Mouse (Mus musculus): Measurements from ENCODE around the gene Abcc12. TPM values are rescaled to one million over a fixed set of nuclear protein-coding genes. Genes with fewer than 3 reads are reported as not detected.

Abcc12 gene
- total and polyA plus RNA-seq, 3 experiments: not detected

GRCm38 (mm10) chr8:86585532-86585931 lies 5.0 kb upstream of the Abcc12 start:
- peak overlapping the region; percentile 51 for H3K9ac ChIP-seq (ENCODE audit: insufficient read depth, low read depth)
- H3K27ac ChIP-seq (ENCODE audit: insufficient read depth, low read depth): no peak overlapping the region
- peak; percentile 70 for DNase-seq (ENCODE audit: extremely low read depth)
- in situ Hi-C loops (cut with MboI; ENCODE audit: low pct_ligation_motif_present, low pct_unique_long_range_greater_than_20kb, low sequenced_read_pairs): loop anchor here (5.0 kb wide), 1 partner anchor 322 kb away; no protein-coding TSS in a partner anchor
- peaks cover 0 to 3% of the 10 kb centered on the region in 2 experiments; a peak in 2 of 4 replicates for H3K4me1 ChIP-seq (ENCODE audit: control insufficient read depth in 1 of 2, insufficient read depth in 2 of 2)
- dilution Hi-C loops (cut with MboI; ENCODE audit: extremely low pct_ligation_motif_present, extremely low pct_unique_long_range_greater_than_20kb, low sequenced_read_pairs): no loop called here
- no peaks in the 10 kb centered on the region for H3K79me2 ChIP-seq (replicated peaks; ENCODE audit: control insufficient read depth, extremely low read depth, insufficient read depth, poor library complexity, severe bottlenecking)
- H3K4me2 ChIP-seq (ENCODE audit: insufficient read depth, low read depth, poor library complexity, severe bottlenecking): peak overlapping the region; percentile 86
- H3K27me3 ChIP-seq (replicated peaks): peaks cover 5% of the 10 kb centered on the region
- H3K9me3 ChIP-seq (replicated peaks; ENCODE audit: low read length): no peaks in the 10 kb centered on the region
- H3K4me3 ChIP-seq (replicated peaks in 1 of 3; ENCODE audit: low read depth in 2 of 3, low read length in 2 of 3, poor library complexity in 1 of 3): peak overlapping the region; percentile 60 to 75 (median 67)
- no peaks in the 10 kb centered on the region for H3K36me3 ChIP-seq (replicated peaks in 1 of 2; ENCODE audit: control insufficient read depth in 1 of 2, insufficient read depth in 1 of 2, low read length in 1 of 2)
- TF ChIP-seq CHD1 (IDR thresholded peaks at IDR 0.05; ENCODE audit: low read depth, low read length) (no peak), TBP (conservative IDR thresholded peaks at IDR 0.05; ENCODE audit: low read depth, low read length) (no peak), JUN (IDR thresholded peaks at IDR 0.05; ENCODE audit: insufficient read depth, low read depth, low read length) (no peak), SMC3 (IDR thresholded peaks at IDR 0.05; ENCODE audit: low read depth, low read length) (peak; percentile 69), MAZ (IDR thresholded peaks at IDR 0.05; ENCODE audit: low read depth, low read length) (0 out of 2 replicates have a peak, but pooled peaks have one; percentile 2), RAD21 (IDR thresholded peaks at IDR 0.05; ENCODE audit: low read depth, low read length) (peak; percentile 74), E2F4 (IDR thresholded peaks at IDR 0.05; ENCODE audit: insufficient replicate concordance, low read depth, low read length) (no peak), CTCF (conservative IDR thresholded peaks at IDR 0.05 in 1 of 2, IDR thresholded peaks at IDR 0.05 in 1 of 2; ENCODE audit: low read depth in 2 of 2, low read length in 2 of 2) (peak; percentile 76 to 88), POLR2A (IDR thresholded peaks at IDR 0.05; ENCODE audit: low read depth, low read length) (no peak)

GRCm38 (mm10) chr8:86585118-86585517 lies 4.6 kb upstream of the Abcc12 start:
- Histone ChIP-seq H3K9me3 (replicated peaks; ENCODE audit: low read length) (no peaks in the 10 kb centered on the region), H3K4me3 (replicated peaks in 1 of 3; ENCODE audit: low read depth in 2 of 3, low read length in 2 of 3, poor library complexity in 1 of 3) (peak overlapping the region in 2 of 3 experiments; percentile 60 to 75), H3K79me2 (replicated peaks; ENCODE audit: control insufficient read depth, extremely low read depth, insufficient read depth, poor library complexity, severe bottlenecking) (no peaks in the 10 kb centered on the region), H3K27me3 (replicated peaks) (peaks cover 5% of the 10 kb centered on the region), H3K4me2 (ENCODE audit: insufficient read depth, low read depth, poor library complexity, severe bottlenecking) (peak overlapping the region; percentile 86), H3K36me3 (replicated peaks in 1 of 2; ENCODE audit: control insufficient read depth in 1 of 2, insufficient read depth in 1 of 2, low read length in 1 of 2) (no peaks in the 10 kb centered on the region), H3K27ac (ENCODE audit: insufficient read depth, low read depth) (no peak overlapping the region), H3K4me1 (ENCODE audit: control insufficient read depth in 1 of 2, insufficient read depth in 2 of 2) (peaks cover 0 to 3% of the 10 kb centered on the region in 2 experiments; a peak in 2 of 4 replicates), H3K9ac (ENCODE audit: insufficient read depth, low read depth) (peak overlapping the region; percentile 51)
- in situ Hi-C loops (cut with MboI; ENCODE audit: low pct_ligation_motif_present, low pct_unique_long_range_greater_than_20kb, low sequenced_read_pairs) (loop anchor here (5.0 kb wide), 1 partner anchor 322 kb away; no protein-coding TSS in a partner anchor), dilution Hi-C loops (cut with MboI; ENCODE audit: extremely low pct_ligation_motif_present, extremely low pct_unique_long_range_greater_than_20kb, low sequenced_read_pairs) (no loop called here)
- DNase-seq (ENCODE audit: extremely low read depth): peak; percentile 88
- TF ChIP-seq RCOR1 (conservative IDR thresholded peaks at IDR 0.05; ENCODE audit: low read depth, low read length): no peak
- TF ChIP-seq MAX (IDR thresholded peaks at IDR 0.05; ENCODE audit: low read length): 0 out of 2 replicates have a peak, but pooled peaks have one; percentile 52
- no peak for TF ChIP-seq ELF1 (IDR thresholded peaks at IDR 0.05; ENCODE audit: low read depth, low read length)
- no peak for TF ChIP-seq ZMIZ1 (IDR thresholded peaks at IDR 0.05; ENCODE audit: low read depth, low read length)
- TF ChIP-seq MEF2A (IDR thresholded peaks at IDR 0.05; ENCODE audit: borderline replicate concordance, low read depth, low read length): 0 out of 2 replicates have a peak, but pooled peaks have one; percentile 13
- TF ChIP-seq UBTF (IDR thresholded peaks at IDR 0.05; ENCODE audit: low read depth, low read length): no peak
- peak; percentile 79 for TF ChIP-seq SMC3 (IDR thresholded peaks at IDR 0.05; ENCODE audit: low read depth, low read length)
- TF ChIP-seq USF1 (IDR thresholded peaks at IDR 0.05; ENCODE audit: low read depth, low read length): no peak
- no peak for TF ChIP-seq JUN (IDR thresholded peaks at IDR 0.05; ENCODE audit: insufficient read depth, low read depth, low read length)
- TF ChIP-seq PAX5 (IDR thresholded peaks at IDR 0.05; ENCODE audit: low read length): no peak
- peak; percentile 33; the same call in 1 of the 2 replicates for TF ChIP-seq MYC (IDR thresholded peaks at IDR 0.05; ENCODE audit: low read depth, low read length)
- peak; percentile 39; the same call in 1 of the 2 replicates for TF ChIP-seq MAZ (IDR thresholded peaks at IDR 0.05; ENCODE audit: low read depth, low read length)
- TF ChIP-seq HCFC1 (IDR thresholded peaks at IDR 0.05; ENCODE audit: low read depth, low read length): no peak
- TF ChIP-seq SIN3A (IDR thresholded peaks at IDR 0.05; ENCODE audit: low read length): peak; percentile 41; the same call in 1 of the 2 replicates
- no peak; the same call in 1 of the 2 replicates for TF ChIP-seq CHD1 (IDR thresholded peaks at IDR 0.05; ENCODE audit: low read depth, low read length)
- peak; percentile 92 for TF ChIP-seq RAD21 (IDR thresholded peaks at IDR 0.05; ENCODE audit: low read depth, low read length)
- TF ChIP-seq CTCF (conservative IDR thresholded peaks at IDR 0.05 in 1 of 2, IDR thresholded peaks at IDR 0.05 in 1 of 2; ENCODE audit: low read depth in 2 of 2, low read length in 2 of 2): peak; percentile 40 to 90; a peak in 3 of 4 replicates
- TF ChIP-seq ZC3H11A (IDR thresholded peaks at IDR 0.05; ENCODE audit: low read depth, low read length): 0 out of 2 replicates have a peak, but pooled peaks have one; percentile 17
- TF ChIP-seq NELFE (IDR thresholded peaks at IDR 0.05; ENCODE audit: low read depth, low read length): 0 out of 2 replicates have a peak, but pooled peaks have one; percentile 18
